In genomic region chr6:29973341-29973740, GRCm38 (mm10) we compare ENCODE assay signal across 36 mouse cellular contexts.
"Had no signal": no experiment of that assay in that cellular context is flagged by ENCODE, and none has a peak within 500 bp of the region (broad histone marks: within the 10 kb centered on the region; RNA-seq: fewer than 3 reads in every experiment).

No protein-coding gene starts in this region.

- DNase-seq: heart, postnatal 10 days; heart, postnatal 14 days; heart, postnatal 36 days; heart, postnatal 4 days; kidney, adult 11 months; kidney, adult 18-20 months; kidney, adult 2 months; kidney, adult 8-10 months; kidney, adult 9 months; kidney, postnatal 10 days; kidney, postnatal 14 days; kidney, postnatal 25 days; kidney, postnatal 36 days; kidney, postnatal 4 days; layer of hippocampus, adult 9-11 months; layer of hippocampus, postnatal 36 days had no signal

- ATAC-seq: hindbrain, embryonic 16.5 days; hindbrain, postnatal 0 days; inflammation-experienced regulatory T-cells, adult 6 months; intestine, embryonic 15.5 days; intestine, embryonic 16.5 days; intestine, postnatal 0 days had no signal

- H3K9me3 ChIP-seq: heart, embryonic 10.5 days; heart, embryonic 13.5 days; hindbrain, embryonic 10.5 days; hindbrain, embryonic 12.5 days; hindbrain, embryonic 13.5 days; hindbrain, embryonic 15.5 days; intestine, embryonic 15.5 days; kidney, embryonic 15.5 days had no signal

- H3K9ac ChIP-seq: heart, embryonic 12.5 days; heart, embryonic 13.5 days; heart, embryonic 15.5 days; hindbrain, embryonic 12.5 days; hindbrain, embryonic 13.5 days; hindbrain, embryonic 14.5 days; hindbrain, embryonic 15.5 days; intestine, embryonic 15.5 days; kidney, embryonic 15.5 days had no signal

- H3K4me1 ChIP-seq: heart, embryonic 10.5 days; hindbrain, embryonic 10.5 days; hindbrain, embryonic 12.5 days; hindbrain, embryonic 13.5 days; hindbrain, embryonic 15.5 days; intestine, embryonic 15.5 days; kidney, embryonic 15.5 days had no signal

- H3K27ac ChIP-seq: heart, embryonic 10.5 days; heart, embryonic 13.5 days; heart, embryonic 15.5 days; hindbrain, embryonic 10.5 days; hindbrain, embryonic 12.5 days; hindbrain, embryonic 13.5 days; hindbrain, embryonic 14.5 days; hindbrain, embryonic 15.5 days; hindbrain, postnatal 0 days; intestine, embryonic 15.5 days; kidney, embryonic 15.5 days; kidney, postnatal 0 days; layer of hippocampus, adult 2 months; left cerebral cortex, adult 2 months had no signal

- H3K4me2 ChIP-seq: heart, embryonic 11.5 days; heart, embryonic 12.5 days; heart, embryonic 13.5 days; heart, embryonic 15.5 days; hindbrain, embryonic 12.5 days; hindbrain, embryonic 13.5 days; hindbrain, embryonic 14.5 days; hindbrain, embryonic 15.5 days; intestine, embryonic 15.5 days; kidney, embryonic 15.5 days had no signal

- H3K27me3 ChIP-seq: heart, embryonic 12.5 days; heart, embryonic 13.5 days; heart, embryonic 15.5 days; hindbrain, embryonic 12.5 days; hindbrain, embryonic 13.5 days; hindbrain, embryonic 15.5 days; intestine, embryonic 15.5 days; kidney, embryonic 15.5 days had no signal

- H3K36me3 ChIP-seq: heart, embryonic 10.5 days; heart, embryonic 12.5 days; heart, embryonic 13.5 days; heart, embryonic 15.5 days; hindbrain, embryonic 10.5 days; hindbrain, embryonic 12.5 days; hindbrain, embryonic 13.5 days; hindbrain, embryonic 15.5 days; intestine, embryonic 15.5 days; kidney, embryonic 15.5 days had no signal

- H3K4me3 ChIP-seq: heart, embryonic 10.5 days; heart, embryonic 12.5 days; heart, embryonic 13.5 days; heart, embryonic 15.5 days; hindbrain, embryonic 10.5 days; hindbrain, embryonic 12.5 days; hindbrain, embryonic 13.5 days; hindbrain, embryonic 15.5 days; intestine, embryonic 15.5 days; kidney, embryonic 15.5 days; layer of hippocampus, adult 2 months; left cerebral cortex, adult 2 months had no signal
